Comparison of ENCODE assay signal across 1 mouse cellular context in genomic region chr17:46771025-46771424, GRCm38 (mm10).
TF ChIP-seq lines count a peak whose summit lies in the region.

No protein-coding gene starts in this region.

TF ChIP-seq in CH12.LX, 34 proteins besides CTCF, POLR2A, EP300 and RAD21:
- TF ChIP-seq MEF2A (IDR thresholded peaks at IDR 0.05; ENCODE audit: borderline replicate concordance, low read depth, low read length) = no peak
- peak; percentile 13; the same call in 1 of the 2 replicates for TF ChIP-seq BHLHE40 (IDR thresholded peaks at IDR 0.05; ENCODE audit: low read depth, low read length)
- peak; percentile 77 for TF ChIP-seq SMC3 (IDR thresholded peaks at IDR 0.05; ENCODE audit: low read depth, low read length)
TF ChIP-seq in CH12.LX: peak in this region for 2.
